Mouse (Mus musculus) limb, embryonic 14.5 days (tissue): Measurements from ENCODE around the gene Megf8. TPM values are rescaled to one million over a fixed set of nuclear protein-coding genes. Genes with fewer than 3 reads are reported as not detected.

Source experiments
- ATAC-seq: fragments of 200-750 bp; cut with Nextera tagmentation; 2 replicates; pipeline ENCODE4 v1.8.0; 2017; ENCODE audit warnings: low read depth, moderate number of reproducible peaks, moderate TSS enrichment; ENCODE audit not compliant: low FRiP score
- DNase-seq: peaks from one replicate; pipeline ENCODE4 v3.0.0-alpha.2; 2015; ENCODE audit warnings: low spot score
- H3K27ac ChIP-seq: fragments of 300-500 bp; sonication (generic); replicated peaks from 2 replicates; pipeline ENCODE4 v1.5.1; 2014; ENCODE audit warnings: low read depth, mild to moderate bottlenecking, low read length, moderate library complexity, mixed read lengths
- H3K27me3 ChIP-seq: fragments of 300-500 bp; sonication (generic); 2 replicates; pipeline ENCODE4 v1.6.1; 2014; ENCODE audit warnings: low read length, mixed read lengths; ENCODE audit not compliant: control insufficient read depth, insufficient read depth
- H3K36me3 ChIP-seq: fragments of 300-500 bp; sonication (generic); 2 replicates; pipeline ENCODE4 v1.6.1; 2014; ENCODE audit warnings: mild to moderate bottlenecking, low read length, moderate library complexity, mixed read lengths; ENCODE audit not compliant: control insufficient read depth, insufficient read depth
- H3K4me1 ChIP-seq: fragments of 300-500 bp; sonication (generic); 2 replicates; pipeline ENCODE4 v1.6.1; 2014; ENCODE audit warnings: antibody characterized with exemption, low read length, mixed read lengths; ENCODE audit not compliant: control insufficient read depth, insufficient read depth
- H3K4me2 ChIP-seq: fragments of 300-500 bp; sonication (generic); replicated peaks from 2 replicates; pipeline ENCODE4 v1.6.1; 2014; ENCODE audit warnings: low read depth, mild to moderate bottlenecking, low read length, moderate library complexity; ENCODE audit not compliant: severe bottlenecking
- H3K4me3 ChIP-seq: fragments of 300-500 bp; sonication (generic); replicated peaks from 2 replicates; pipeline ENCODE4 v1.5.1; 2014; ENCODE audit warnings: low read length
- H3K9ac ChIP-seq: fragments of 300-500 bp; sonication (generic); 2 replicates; pipeline ENCODE4 v1.6.1; 2014; ENCODE audit warnings: mild to moderate bottlenecking, low read depth, low read length, moderate library complexity; ENCODE audit not compliant: severe bottlenecking
- H3K9me3 ChIP-seq: fragments of 300-500 bp; sonication (generic); 2 replicates; pipeline ENCODE4 v1.6.1; 2016; ENCODE audit warnings: low read length; ENCODE audit not compliant: control insufficient read depth
- POLR2A ChIP-seq: fragments of 200-500 bp; IDR thresholded peaks from 2 replicates; pipeline ENCODE4 v1.8.0; 2012; ENCODE audit warnings: inconsistent platforms, mild to moderate bottlenecking, moderate library complexity, borderline replicate concordance; ENCODE audit not compliant: insufficient read depth, insufficient read length; ENCODE audit errors: extremely low read depth
- WGBS: fragments of 180-500 bp; shearing (Covaris S2); extraction: QIAGEN DNeasy Blood & Tissue Kit; methylation state at CpG from one replicate; pipeline ENCODE4 v1.1.7; 2014; 5-methylcytosine and 5-hydroxymethylcytosine counted together
- polyA plus RNA-seq, 2 experiments: library from polyadenylated mRNA; depleted of rRNA in 1 of 2; stranded (reverse) in 1 of 2; unstranded in 1 of 2; fragments of >200 nt; fragmentation: Nextera tagmentation in 1 of 2; extraction: Ambion mirVana in 1 of 2; gene quantifications; 2 replicates each; pipeline versions ENCODE4 v1.2.1 to v1.2.3; 2012 to 2014

Gene Megf8
- polyA plus RNA-seq, 2 experiments = 16.5 to 45.1 TPM

- no peak for DNase-seq
- H3K9ac ChIP-seq = no peak overlapping the region
- H3K9me3 ChIP-seq = no peaks in the 10 kb centered on the region
- peaks cover 89% of the 10 kb centered on the region for H3K36me3 ChIP-seq
- no peaks in the 10 kb centered on the region for H3K4me1 ChIP-seq
- H3K27ac ChIP-seq = no peak overlapping the region
- H3K4me2 ChIP-seq = no peak overlapping the region
- TF ChIP-seq POLR2A = no peak
- ATAC-seq = no peak
- H3K4me3 ChIP-seq = no peak overlapping the region
- WGBS = 87% methylated on average over 17 of the region's 19 CpGs
- H3K27me3 ChIP-seq = no peaks in the 10 kb centered on the region
Measured at GRCm38 (mm10) chr7:25358721-25359206, 41.8 kb downstream of the Megf8 start.

- ATAC-seq = no peak
- H3K9ac ChIP-seq = no peak overlapping the region
- H3K27me3 ChIP-seq = peaks cover 15% of the 10 kb centered on the region
- peaks cover 3% of the 10 kb centered on the region; the same call in 1 of the 2 replicates for H3K4me1 ChIP-seq
- no peaks in the 10 kb centered on the region for H3K9me3 ChIP-seq
- DNase-seq = no peak
- H3K4me2 ChIP-seq = no peak overlapping the region
- no peak overlapping the region for H3K4me3 ChIP-seq
- TF ChIP-seq POLR2A = no peak
- no peak overlapping the region for H3K27ac ChIP-seq
- WGBS = 85% methylated on average over 19 of the region's 19 CpGs
- H3K36me3 ChIP-seq = peaks cover 65% of the 10 kb centered on the region
Measured at GRCm38 (mm10) chr7:25363151-25363550, 46.2 kb downstream of the Megf8 start.

GRCm38 (mm10) chr7:25363632-25364031, 46.7 kb downstream of the Megf8 start:
- Histone ChIP-seq H3K36me3 (peaks cover 60% of the 10 kb centered on the region), H3K9me3 (no peaks in the 10 kb centered on the region), H3K4me1 (peaks cover 3% of the 10 kb centered on the region; the same call in 1 of the 2 replicates), H3K27me3 (peaks cover 20% of the 10 kb centered on the region), H3K9ac (no peak overlapping the region), H3K4me2 (no peak overlapping the region), H3K4me3 (no peak overlapping the region), H3K27ac (no peak overlapping the region)
- TF ChIP-seq POLR2A = no peak
- DNase-seq = no peak
- 96% methylated on average over 17 of the region's 17 CpGs for WGBS
- no peak for ATAC-seq

GRCm38 (mm10) chr7:25365937-25366625, 49.1 kb downstream of the Megf8 start:
- TF ChIP-seq POLR2A = no peak
- Histone ChIP-seq H3K4me3 (no peak overlapping the region), H3K4me1 (peaks cover 3% of the 10 kb centered on the region; the same call in 1 of the 2 replicates), H3K36me3 (peaks cover 36% of the 10 kb centered on the region), H3K9me3 (no peaks in the 10 kb centered on the region), H3K4me2 (no peak overlapping the region), H3K27ac (no peak overlapping the region), H3K27me3 (peaks cover 30% of the 10 kb centered on the region), H3K9ac (0 out of 2 replicates have a peak overlapping the region, but pooled peaks have one; percentile 25)
- ATAC-seq = no peak
- 46% methylated on average over 13 of the region's 13 CpGs for WGBS
- DNase-seq = no peak

GRCm38 (mm10) chr7:25367632-25368293, 50.8 kb downstream of the Megf8 start:
- H3K4me2 ChIP-seq = peak overlapping the region; percentile 13; the same call in 1 of the 2 replicates
- no peak overlapping the region for H3K27ac ChIP-seq
- H3K36me3 ChIP-seq = peaks cover 21% of the 10 kb centered on the region
- ATAC-seq = no peak
- H3K4me3 ChIP-seq = peak overlapping the region; percentile 11; the same call in 1 of the 2 replicates
- 2% methylated on average over 33 of the region's 33 CpGs for WGBS
- no peaks in the 10 kb centered on the region for H3K9me3 ChIP-seq
- no peak for TF ChIP-seq POLR2A
- no peak for DNase-seq
- peaks cover 3% of the 10 kb centered on the region; the same call in 1 of the 2 replicates for H3K4me1 ChIP-seq
- no peak overlapping the region for H3K9ac ChIP-seq
- H3K27me3 ChIP-seq = peaks cover 30% of the 10 kb centered on the region
